Mouse (Mus musculus) brain, embryonic 14.5 days (tissue): Measurements from ENCODE around the gene Btbd1. TPM values are rescaled to one million over a fixed set of nuclear protein-coding genes. Genes with fewer than 3 reads are reported as not detected.

Source experiments
- DNase-seq: peaks from one replicate; pipeline ENCODE4 v3.0.0-alpha.2; 2011; ENCODE audit warnings: low read depth
- CTCF ChIP-seq: fragments of 200-500 bp; IDR thresholded peaks from 2 replicates; pipeline ENCODE4 v1.5.1; 2012; ENCODE audit warnings: inconsistent platforms, mild to moderate bottlenecking, moderate library complexity, borderline replicate concordance; ENCODE audit not compliant: insufficient read depth, insufficient read length; ENCODE audit errors: extremely low read depth
- POLR2A ChIP-seq: fragments of 200-500 bp; IDR thresholded peaks from 2 replicates; pipeline ENCODE4 v1.6.1; 2012; ENCODE audit warnings: mild to moderate bottlenecking, inconsistent platforms, borderline replicate concordance; ENCODE audit not compliant: poor library complexity, insufficient read depth, insufficient read length, severe bottlenecking; ENCODE audit errors: extremely low read depth
- polyA plus RNA-seq: library from polyadenylated mRNA; depleted of rRNA; stranded (reverse); fragments of >200 nt; gene quantifications from 2 replicates; pipeline ENCODE4 v1.2.3, GENCODE M21; 2012; rRNA removed

Btbd1 gene
- polyA plus RNA-seq, 1 experiment, result 82.9 TPM

- peak; percentile 27 for DNase-seq
- TF ChIP-seq CTCF (peak; percentile 41; the same call in 1 of the 2 replicates), POLR2A (no peak)
These were observed 66.0 kb downstream of the Btbd1 start for GRCm38 (mm10) chr7:81763110-81763845.

GRCm38 (mm10) chr7:81762180-81763109 is 66.8 kb downstream of the Btbd1 start, which contains the start of gene Ramac:
Gene Ramac, plus strand, starts transcription at chr7:81762925.
- DNase-seq, result peak; percentile 97
- peak; percentile 28; the same call in 1 of the 2 replicates for TF ChIP-seq CTCF
- peak; percentile 41; the same call in 1 of the 2 replicates for TF ChIP-seq POLR2A

- TF ChIP-seq POLR2A, result no peak
- TF ChIP-seq CTCF, result no peak
- no peak for DNase-seq
These were observed 81.3 kb downstream of the Btbd1 start for GRCm38 (mm10) chr7:81747956-81748355.

- no peak for TF ChIP-seq POLR2A
- TF ChIP-seq CTCF, result peak; percentile 36; the same call in 1 of the 2 replicates
- DNase-seq, result peak; percentile 48
These were observed 85.1 kb downstream of the Btbd1 start for GRCm38 (mm10) chr7:81744145-81744544.

Other genes with a start within 250 kb of the Btbd1 start
- 12.9 and 17.1 TPM in 2 replicates for gene Homer2, start 121.9 kb downstream of the Btbd1 start, polyA plus RNA-seq
- gene Ramac, start 66.5 kb downstream of the Btbd1 start, polyA plus RNA-seq, result 59.7 and 63.1 TPM in 2 replicates
- 38.1 and 50.0 TPM in 2 replicates for gene 3110040N11Rik, start 40.0 kb downstream of the Btbd1 start, polyA plus RNA-seq
- not detected in 2 replicates for gene Gm10160, start 26.4 kb upstream of the Btbd1 start, polyA plus RNA-seq
- gene Tm6sf1, start 29.6 kb upstream of the Btbd1 start, polyA plus RNA-seq, result 16.7 and 19.0 TPM in 2 replicates
- 57.6 and 82.6 TPM in 2 replicates for gene Hdgfl3, start 105.0 kb upstream of the Btbd1 start, polyA plus RNA-seq
- gene Bnc1, start 162.9 kb upstream of the Btbd1 start, polyA plus RNA-seq, result 0.26 and 0.56 TPM in 2 replicates